Mouse (Mus musculus) ES-E14 (cell line): ENCODE measurements around the gene Btg3.

Source experiments
- CHD2 ChIP-seq: IDR thresholded peaks from 2 replicates; pipeline ENCODE4 v1.6.1; 2014; ENCODE audit warnings: mild to moderate bottlenecking, low read depth, low read length, inconsistent platforms
- HCFC1 ChIP-seq: IDR thresholded peaks from 2 replicates; pipeline ENCODE4 v1.6.1; 2012; ENCODE audit warnings: low read length, inconsistent platforms, borderline replicate concordance; ENCODE audit not compliant: insufficient read depth
- MAFK ChIP-seq: IDR thresholded peaks from 2 replicates; pipeline ENCODE4 v1.6.1; 2014; ENCODE audit warnings: mild to moderate bottlenecking, low read depth, low read length, inconsistent platforms; ENCODE audit not compliant: insufficient read depth
- ZNF384 ChIP-seq: IDR thresholded peaks from 2 replicates; pipeline ENCODE4 v1.6.1; 2012; ENCODE audit warnings: low read depth, low read length, inconsistent platforms

DNA sequence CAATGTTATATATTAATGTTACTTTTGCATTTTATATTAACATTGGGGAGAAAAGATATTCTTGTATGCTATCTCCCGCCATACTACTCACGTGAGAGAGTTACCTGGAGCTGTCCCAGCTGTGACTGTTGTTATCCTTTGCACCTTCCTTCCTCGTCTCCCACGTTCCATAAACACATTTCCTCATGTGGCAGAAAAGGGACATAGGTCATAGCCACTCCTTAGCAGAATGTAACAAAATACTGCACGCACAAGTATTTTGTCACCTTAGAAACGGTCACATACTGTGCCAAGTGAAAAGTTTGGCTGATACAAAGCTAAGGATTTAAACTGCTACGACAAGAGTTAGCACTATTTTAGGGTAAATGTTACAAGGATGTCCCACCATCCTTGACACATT lies 49.4 kb downstream of the Btg3 start:
- no peak for TF ChIP-seq MAFK
- no peak for TF ChIP-seq ZNF384
- TF ChIP-seq HCFC1: no peak
- no peak for TF ChIP-seq CHD2
